9 mouse cellular contexts compared by ENCODE assay signal in genomic region chr4:88309676-88310075, GRCm38 (mm10).
DNase-seq lines count a peak whose midpoint lies in the region; ATAC-seq and TF ChIP-seq lines count a peak whose summit lies in the region.
"Had no signal": no experiment of that assay in that cellular context is flagged by ENCODE, and none has a peak within 500 bp of the region (broad histone marks: within the 10 kb centered on the region; RNA-seq: fewer than 3 reads in every experiment).

No protein-coding gene starts in this region.

- peak; percentile 16 for DNase-seq in CD4-positive helper T cell, adult 2 months (ENCODE audit: low read depth, low spot score)
- DNase-seq in Muller cell, postnatal 12 days (ENCODE audit: inconsistent ontology term) = peak; percentile 6
- DNase-seq in embryo, embryonic 9.5 days (ENCODE audit: extremely low spot score) = peak; percentile 31
- peak in 1 of 3 experiments; percentile 9 for DNase-seq in liver, embryonic 14.5 days (ENCODE audit: low read depth in 3 of 3, low spot score in 3 of 3)
- peak; percentile 20 to 24 for DNase-seq in thymus, postnatal 36 days

- TF ChIP-seq CTCF in intestine, postnatal 0 days (IDR thresholded peaks at IDR 0.05; ENCODE audit: low read depth) = peak; percentile 77
- TF ChIP-seq CTCF in liver, embryonic 14.5 days (IDR thresholded peaks at IDR 0.05; ENCODE audit: low read depth) = peak; percentile 75

- H3K4me1 ChIP-seq in intestine, postnatal 0 days (replicated peaks; ENCODE audit: control insufficient read depth, insufficient read depth, low read length) = no peaks in the 10 kb centered on the region
- no peaks in the 10 kb centered on the region for H3K4me1 ChIP-seq in intestine, embryonic 16.5 days (ENCODE audit: control insufficient read depth, insufficient read depth, low read length)
- H3K4me1 ChIP-seq in liver, embryonic 14.5 days (replicated peaks; ENCODE audit: control insufficient read depth in 2 of 2, insufficient read depth in 2 of 2, low read length in 1 of 2) = peaks cover 7 to 12% of the 10 kb centered on the region in 2 experiments
- H3K4me1 ChIP-seq in intestine, embryonic 15.5 days (replicated peaks) = no peaks in the 10 kb centered on the region

- H3K4me2 ChIP-seq in intestine, postnatal 0 days (replicated peaks; ENCODE audit: low read depth) = no peak overlapping the region
- H3K4me2 ChIP-seq in intestine, embryonic 16.5 days (ENCODE audit: low read depth, low read length) = no peak overlapping the region
- H3K4me2 ChIP-seq in liver, embryonic 14.5 days (ENCODE audit: low read depth) = no peak overlapping the region
- no peak overlapping the region for H3K4me2 ChIP-seq in intestine, embryonic 15.5 days (replicated peaks)

- WGBS in intestine, postnatal 0 days = 42% methylated on average over 2 of the region's 2 CpGs
- 48% methylated on average over 2 of the region's 2 CpGs for WGBS in intestine, embryonic 16.5 days
- 35% methylated on average over 2 of the region's 2 CpGs for WGBS in liver, embryonic 14.5 days (ENCODE audit: insufficient replicate concordance)
- WGBS in intestine, embryonic 15.5 days = 49% methylated on average over 2 of the region's 2 CpGs

- no peak overlapping the region for H3K27ac ChIP-seq in intestine, postnatal 0 days (ENCODE audit: low read depth, low read length)
- H3K27ac ChIP-seq in intestine, embryonic 16.5 days (ENCODE audit: low read length) = no peak overlapping the region
- H3K27ac ChIP-seq in liver, embryonic 14.5 days = no peak overlapping the region
- no peak overlapping the region for H3K27ac ChIP-seq in intestine, embryonic 15.5 days

- TF ChIP-seq EP300 in liver, embryonic 14.5 days (IDR thresholded peaks at IDR 0.05; ENCODE audit: low read depth) = no peak

- no peak overlapping the region for H3K4me3 ChIP-seq in intestine, postnatal 0 days (ENCODE audit: low read depth, low read length)
- H3K4me3 ChIP-seq in intestine, embryonic 16.5 days (ENCODE audit: low read length) = no peak overlapping the region
- H3K4me3 ChIP-seq in liver, embryonic 14.5 days (ENCODE audit: insufficient read depth in 1 of 2, low read depth in 2 of 2, low read length in 2 of 2) = no peak overlapping the region
- no peak overlapping the region for H3K4me3 ChIP-seq in intestine, embryonic 15.5 days (replicated peaks)
- H3K4me3 ChIP-seq: megakaryocyte, embryonic 14.5 days had no signal

- H3K9me3 ChIP-seq in intestine, postnatal 0 days (ENCODE audit: control insufficient read depth) = no peaks in the 10 kb centered on the region
- H3K9me3 ChIP-seq in intestine, embryonic 16.5 days (ENCODE audit: control insufficient read depth, low read length) = no peaks in the 10 kb centered on the region
- H3K9me3 ChIP-seq in liver, embryonic 14.5 days (ENCODE audit: control insufficient read depth, low read length) = no peaks in the 10 kb centered on the region
- no peaks in the 10 kb centered on the region for H3K9me3 ChIP-seq in intestine, embryonic 15.5 days
- H3K9me3 ChIP-seq: megakaryocyte, embryonic 14.5 days had no signal

- no peak for ATAC-seq in intestine, postnatal 0 days
- ATAC-seq in intestine, embryonic 16.5 days = no peak
- no peak for ATAC-seq in liver, embryonic 14.5 days (ENCODE audit: insufficient read depth)
- no peak for ATAC-seq in intestine, embryonic 15.5 days

- H3K9ac ChIP-seq in intestine, postnatal 0 days (ENCODE audit: low read depth, low read length) = no peak overlapping the region
- H3K9ac ChIP-seq in intestine, embryonic 16.5 days (ENCODE audit: low read depth, low read length) = no peak overlapping the region
- no peak overlapping the region for H3K9ac ChIP-seq in liver, embryonic 14.5 days (replicated peaks)
- H3K9ac ChIP-seq in intestine, embryonic 15.5 days = no peak overlapping the region

- H3K36me3 ChIP-seq in intestine, postnatal 0 days (ENCODE audit: control insufficient read depth, insufficient read depth) = no peaks in the 10 kb centered on the region
- no peaks in the 10 kb centered on the region for H3K36me3 ChIP-seq in intestine, embryonic 16.5 days (ENCODE audit: control insufficient read depth, insufficient read depth, low read length)
- no peaks in the 10 kb centered on the region for H3K36me3 ChIP-seq in liver, embryonic 14.5 days (replicated peaks; ENCODE audit: control insufficient read depth, insufficient read depth, low read depth)
- no peaks in the 10 kb centered on the region for H3K36me3 ChIP-seq in intestine, embryonic 15.5 days

- no peaks in the 10 kb centered on the region for H3K27me3 ChIP-seq in intestine, postnatal 0 days (replicated peaks; ENCODE audit: control insufficient read depth, insufficient read depth, low read length)
- no peaks in the 10 kb centered on the region for H3K27me3 ChIP-seq in intestine, embryonic 16.5 days (replicated peaks; ENCODE audit: control insufficient read depth, insufficient read depth, low read length)
- H3K27me3 ChIP-seq in liver, embryonic 14.5 days (ENCODE audit: control insufficient read depth, insufficient read depth, low read length) = no peaks in the 10 kb centered on the region
- no peaks in the 10 kb centered on the region for H3K27me3 ChIP-seq in intestine, embryonic 15.5 days (replicated peaks)
- H3K27me3 ChIP-seq: megakaryocyte, embryonic 14.5 days had no signal
